Mouse (Mus musculus) G1E (cell line): ENCODE results near the gene Nrf1. TPM values are rescaled to one million over a fixed set of nuclear protein-coding genes. Genes with fewer than 3 reads are reported as not detected.

ENCODE experiments used
- ATAC-seq: 2 replicates; pipeline ENCODE4 v1.8.0; 2016; ENCODE audit warnings: mild to moderate bottlenecking; ENCODE audit not compliant: insufficient number of reproducible peaks, poor library complexity, low FRiP score, severe bottlenecking; ENCODE audit errors: extremely low read depth
- DNase-seq: peaks from one replicate; pipeline ENCODE4 v3.0.0; 2012; ENCODE audit warnings: low spot score
- H3K27me3 ChIP-seq: 2 replicates; pipeline ENCODE4 v1.6.1; 2012; ENCODE audit warnings: mild to moderate bottlenecking, low read length, inconsistent platforms; ENCODE audit not compliant: insufficient read depth
- H3K36me3 ChIP-seq: replicated peaks from 2 replicates; pipeline ENCODE3; 2012; ENCODE audit warnings: mild to moderate bottlenecking, inconsistent platforms
- H3K4me1 ChIP-seq: 2 replicates; pipeline ENCODE4 v1.6.1; 2012; ENCODE audit warnings: low read depth, low read length, inconsistent platforms, mixed read lengths; ENCODE audit not compliant: insufficient read depth
- H3K4me3 ChIP-seq: 2 replicates; pipeline ENCODE4 v1.5.1; 2012; ENCODE audit warnings: low read depth, mild to moderate bottlenecking, inconsistent platforms, low read length, moderate library complexity, mixed read lengths
- H3K9me3 ChIP-seq: replicated peaks from 2 replicates; pipeline ENCODE4 v1.6.1; 2012; ENCODE audit warnings: inconsistent platforms
- CTCF ChIP-seq: IDR thresholded peaks from 2 replicates; pipeline ENCODE4 v1.5.1; 2012; ENCODE audit warnings: low read depth, low read length, inconsistent platforms, mixed read lengths
- GATA1 ChIP-seq: IDR thresholded peaks from 2 replicates; pipeline ENCODE4 v1.6.1; 2012; ENCODE audit warnings: borderline replicate concordance, low read length, inconsistent platforms, mixed read lengths
- GATA2 ChIP-seq: IDR thresholded peaks from 2 replicates; pipeline ENCODE4 v1.6.1; 2012; ENCODE audit warnings: low read depth, low read length, inconsistent platforms, borderline replicate concordance
- POLR2AphosphoS5 ChIP-seq: IDR thresholded peaks from 2 replicates; pipeline ENCODE4 v1.6.1; 2012; ENCODE audit warnings: low read depth, low read length, inconsistent platforms; ENCODE audit not compliant: insufficient replicate concordance
- TAL1 ChIP-seq: conservative IDR thresholded peaks from 2 replicates; pipeline ENCODE4 v1.6.1; 2012; ENCODE audit warnings: low read depth, low read length, inconsistent platforms, mixed read lengths
- polyA plus RNA-seq: library from polyadenylated mRNA; stranded (reverse); fragments of >175 nt; gene quantifications from 2 replicates; pipeline ENCODE4 v1.2.3, GENCODE M21; 2012
- total RNA-seq, 2 experiments: library from RNA; stranded (forward) in 1 of 2; stranded (reverse) in 1 of 2; fragments of 200-1000 nt in 1 of 2; fragments of >200 nt in 1 of 2; fragmentation: Nextera tagmentation in 1 of 2; gene quantifications; 2 replicates each; pipeline ENCODE4 v1.2.3; 2014 to 2017

Gene Nrf1
- total and polyA plus RNA-seq, 3 experiments: 9.7 to 79.0 (median 52.4) TPM

GRCm38 (mm10) chr6:30173551-30174460 lies 126.0 kb downstream of the Nrf1 start:
- ATAC-seq (no peak), DNase-seq (peak; percentile 53)
- Histone ChIP-seq H3K27me3 (peaks cover 98% of the 10 kb centered on the region), H3K9me3 (peaks cover 8% of the 10 kb centered on the region; the same call in 1 of the 2 replicates), H3K36me3 (no peaks in the 10 kb centered on the region), H3K4me3 (peak overlapping the region; percentile 71), H3K4me1 (peaks cover 46% of the 10 kb centered on the region)
- TF ChIP-seq TAL1 (no peak), POLR2AphosphoS5 (no peak), GATA2 (no peak), GATA1 (no peak), CTCF (no peak)

- ATAC-seq: no peak
- peaks cover 8% of the 10 kb centered on the region; the same call in 1 of the 2 replicates for H3K9me3 ChIP-seq
- TF ChIP-seq POLR2AphosphoS5 (no peak), TAL1 (no peak), CTCF (no peak), GATA1 (no peak), GATA2 (no peak)
- peaks cover 46% of the 10 kb centered on the region for H3K4me1 ChIP-seq
- H3K27me3 ChIP-seq: peaks cover 94% of the 10 kb centered on the region
- DNase-seq: no peak
- H3K4me3 ChIP-seq: peak overlapping the region; percentile 71
- no peaks in the 10 kb centered on the region for H3K36me3 ChIP-seq
These were observed 126.9 kb downstream of the Nrf1 start for GRCm38 (mm10) chr6:30174461-30175224.

- Histone ChIP-seq H3K36me3 (no peaks in the 10 kb centered on the region), H3K4me1 (peaks cover 46% of the 10 kb centered on the region), H3K27me3 (peaks cover 94% of the 10 kb centered on the region), H3K4me3 (peak overlapping the region; percentile 43), H3K9me3 (peaks cover 8% of the 10 kb centered on the region; the same call in 1 of the 2 replicates)
- DNase-seq (peak; percentile 18), ATAC-seq (no peak)
- TF ChIP-seq GATA1 (no peak), CTCF (no peak), TAL1 (no peak), POLR2AphosphoS5 (no peak), GATA2 (no peak)
These were observed 127.6 kb downstream of the Nrf1 start for GRCm38 (mm10) chr6:30175225-30175917.

- no peak overlapping the region for H3K4me3 ChIP-seq
These were observed 128.2 kb downstream of the Nrf1 start for GRCm38 (mm10) chr6:30175918-30176421.

GRCm38 (mm10) chr6:30176496-30176895 lies 128.7 kb downstream of the Nrf1 start:
- Histone ChIP-seq H3K27me3 (peaks cover 94% of the 10 kb centered on the region), H3K4me1 (peaks cover 42% of the 10 kb centered on the region), H3K36me3 (no peaks in the 10 kb centered on the region), H3K9me3 (peaks cover 8% of the 10 kb centered on the region; the same call in 1 of the 2 replicates), H3K4me3 (peak overlapping the region; percentile 26; the same call in 1 of the 2 replicates)
- ATAC-seq (no peak), DNase-seq (no peak)
- TF ChIP-seq POLR2AphosphoS5 (no peak), TAL1 (no peak), GATA1 (no peak), GATA2 (no peak), CTCF (no peak)

More at GRCm38 (mm10) chr6:30175918-30176421, 128.2 kb downstream of the Nrf1 start:
- no peak for ATAC-seq
- H3K4me1 ChIP-seq: peaks cover 46% of the 10 kb centered on the region
- DNase-seq: no peak
- H3K9me3 ChIP-seq: peaks cover 8% of the 10 kb centered on the region; the same call in 1 of the 2 replicates
- H3K36me3 ChIP-seq: no peaks in the 10 kb centered on the region
- peaks cover 94% of the 10 kb centered on the region for H3K27me3 ChIP-seq
- TF ChIP-seq POLR2AphosphoS5: no peak
